Mouse (Mus musculus): Measurements from ENCODE around the gene Kcnab3.

DNA sequence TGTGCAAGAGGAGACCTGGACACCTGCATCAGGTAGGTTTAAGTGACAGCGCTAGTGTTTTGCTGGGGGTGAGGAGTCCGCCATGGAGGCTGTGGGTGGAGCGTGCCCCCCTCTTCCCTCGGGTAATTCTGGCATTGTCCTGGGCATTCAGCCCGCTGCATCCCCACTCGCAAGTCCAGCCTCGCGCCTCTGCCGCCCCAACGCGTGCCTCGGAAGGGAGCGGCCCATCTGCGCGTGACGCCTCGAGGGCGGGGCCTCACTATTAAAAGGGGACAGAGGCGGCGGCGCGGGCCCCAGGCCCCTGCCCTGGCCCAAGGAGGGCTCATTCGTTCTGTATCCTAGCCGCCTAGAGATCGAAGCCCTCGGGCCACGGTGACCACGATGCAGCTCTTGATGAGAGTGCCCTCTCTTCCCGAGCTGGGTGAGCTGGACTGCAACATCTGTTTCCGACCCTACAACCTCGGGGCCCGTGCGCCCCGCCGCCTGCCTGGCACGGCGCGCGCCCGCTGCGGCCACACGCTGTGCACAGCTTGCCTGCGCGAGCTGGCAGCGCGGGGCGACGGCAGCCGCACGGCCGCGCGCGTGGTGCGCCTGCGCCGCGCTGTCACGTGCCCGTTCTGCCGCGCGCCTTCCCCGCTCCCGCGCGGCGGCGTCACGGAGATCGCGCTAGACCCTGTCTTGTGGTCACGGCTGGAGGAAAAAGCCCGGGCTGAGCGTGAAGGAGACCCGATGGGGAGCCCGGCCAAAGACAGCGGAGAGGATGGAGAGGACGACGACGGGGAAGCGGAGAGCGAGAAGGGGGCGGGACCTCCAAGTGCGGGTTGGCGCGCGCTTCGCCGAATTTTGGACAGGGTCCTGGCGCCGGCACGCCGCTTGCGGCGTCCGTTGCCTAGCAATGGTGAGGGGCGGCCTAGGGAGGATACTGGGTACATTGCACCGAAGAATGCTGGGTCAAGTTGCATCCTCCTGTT is 14.4 kb downstream of the Kcnab3 start, which contains the start of gene Rnf227:
- TF ChIP-seq CTCF (conservative IDR thresholded peaks at IDR 0.05; ENCODE audit: low read length) (no peak), POU5F1 (IDR thresholded peaks at IDR 0.05; ENCODE audit: borderline replicate concordance, low read length) (no peak)

All from E14TG2a.4 (cell line).